Mouse (Mus musculus) heart, postnatal 25 days (tissue): ENCODE measurements at regions not wholly inside any gene's neighbourhood (a gene's known extent, or its start where the extent isn't known, plus 50 kb on each side); places are given as distances from the start of the nearest gene placed in this dataset.
"Not testable (repeated sequence)": the region's sequence is repeated elsewhere in the genome, so short reads cannot be mapped to it uniquely, and the experiment has no call there.

Experiments
- DNase-seq: peaks from one replicate; pipeline ENCODE4 v3.0.0; 2022; ENCODE audit warnings: low spot score
- intact Hi-C: fragments of 180-260 bp; cut with DNase I; formaldehyde crosslinking; loops from one replicate; pipeline ENCODE4 v1.15.1; 2025

DNA sequence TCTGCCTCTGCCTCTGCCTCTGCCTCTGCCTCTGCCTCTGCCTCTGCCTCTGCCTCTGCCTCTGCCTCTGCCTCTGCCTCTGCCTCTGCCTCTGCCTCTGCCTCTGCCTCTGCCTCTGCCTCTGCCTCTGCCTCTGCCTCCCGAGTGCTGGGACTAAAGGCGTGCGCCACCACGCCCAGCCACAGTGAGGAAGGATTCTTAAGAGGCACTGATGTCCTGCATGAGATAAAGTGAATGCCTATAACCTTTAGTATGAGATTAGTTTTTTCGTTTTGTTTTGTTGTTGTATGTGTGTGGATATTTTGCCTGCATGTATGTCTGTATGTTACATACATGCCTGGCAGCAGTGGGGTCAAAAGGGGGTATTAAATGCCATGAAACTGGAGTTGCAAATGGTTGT is 63.2 kb downstream of the Hlx start:
- DNase-seq, intact Hi-C loops: not testable (repeated sequence)

DNA sequence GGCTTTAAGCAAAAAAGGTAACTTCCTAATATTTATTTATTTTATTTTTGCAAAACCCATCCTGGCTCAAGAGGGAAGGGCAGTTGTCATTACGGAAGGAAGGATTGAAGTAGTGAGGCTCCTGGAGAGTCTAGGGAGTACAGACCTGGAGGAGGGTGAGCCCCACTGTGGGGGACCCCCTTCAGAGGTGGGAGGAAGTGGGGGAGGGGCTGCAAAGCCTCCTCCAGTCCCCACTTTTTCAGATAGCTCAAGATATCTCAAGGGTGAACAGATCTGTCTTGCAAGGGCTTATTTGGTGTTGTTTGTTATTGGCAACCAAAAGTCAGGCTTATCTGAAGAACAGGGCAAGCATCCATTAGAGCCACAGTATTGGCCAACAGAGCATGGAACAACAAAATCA is 64.0 kb downstream of the Hlx start:
- no peak for DNase-seq
- intact Hi-C loops: no loop called here

DNA sequence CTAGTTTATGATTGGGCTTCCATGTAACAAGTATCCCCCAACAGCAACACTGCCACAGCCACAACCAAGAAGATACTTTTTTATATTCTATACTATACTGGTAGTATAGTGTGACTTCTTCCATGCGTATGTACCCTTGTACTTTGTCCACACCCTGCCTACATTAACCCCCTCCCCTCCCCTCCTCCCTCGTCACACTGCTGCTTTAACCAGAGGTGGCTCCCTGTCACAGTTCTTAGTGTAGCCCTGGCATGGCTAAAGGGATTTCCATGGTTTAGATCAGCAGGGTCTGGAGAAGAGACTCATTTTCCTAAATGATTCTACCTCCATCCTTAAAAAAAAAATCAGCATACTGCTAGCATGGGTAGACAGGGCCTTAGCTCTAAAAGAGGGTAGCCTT is 64.4 kb downstream of the Hlx start:
- intact Hi-C loops: no loop called here

DNA sequence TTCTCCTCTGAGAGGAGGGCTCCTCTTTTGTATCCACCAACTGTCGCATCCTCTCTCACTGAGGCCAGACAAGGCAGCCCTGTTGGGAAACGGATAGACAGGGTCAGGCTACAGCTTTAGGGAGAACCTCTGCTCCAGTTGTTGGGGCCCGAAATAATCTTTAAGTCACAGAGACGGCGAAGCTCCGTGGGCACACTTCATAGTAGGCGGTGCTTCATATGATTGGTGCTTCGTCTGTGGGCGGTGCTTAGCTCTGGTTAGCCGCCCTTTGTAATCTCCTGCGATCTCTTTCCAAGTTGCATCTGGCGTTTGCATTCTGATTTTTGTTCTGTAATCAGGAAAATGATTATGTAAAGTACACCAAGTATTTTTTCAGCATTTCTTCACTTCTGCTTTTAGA is 67.2 kb downstream of the Hlx start:
- intact Hi-C loops: no loop called here
- no peak for DNase-seq

More for the DNA sequence above, 64.4 kb downstream of the Hlx start:
- no peak for DNase-seq

DNA sequence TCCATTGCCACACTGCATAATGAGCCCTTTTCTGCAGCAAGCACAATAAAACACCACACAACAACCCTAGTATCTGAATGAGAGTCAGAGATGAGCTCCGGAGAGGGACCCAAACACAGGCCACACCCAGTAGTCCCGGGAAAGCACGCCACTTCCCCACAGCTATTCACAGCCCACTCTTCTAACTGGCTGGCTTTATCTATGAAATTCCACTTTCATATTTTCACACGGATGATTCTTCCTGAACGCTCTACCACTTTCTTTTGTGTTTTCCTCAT is 68.4 kb downstream of the Hlx start:
- intact Hi-C loops: no loop called here
- no peak for DNase-seq

DNA sequence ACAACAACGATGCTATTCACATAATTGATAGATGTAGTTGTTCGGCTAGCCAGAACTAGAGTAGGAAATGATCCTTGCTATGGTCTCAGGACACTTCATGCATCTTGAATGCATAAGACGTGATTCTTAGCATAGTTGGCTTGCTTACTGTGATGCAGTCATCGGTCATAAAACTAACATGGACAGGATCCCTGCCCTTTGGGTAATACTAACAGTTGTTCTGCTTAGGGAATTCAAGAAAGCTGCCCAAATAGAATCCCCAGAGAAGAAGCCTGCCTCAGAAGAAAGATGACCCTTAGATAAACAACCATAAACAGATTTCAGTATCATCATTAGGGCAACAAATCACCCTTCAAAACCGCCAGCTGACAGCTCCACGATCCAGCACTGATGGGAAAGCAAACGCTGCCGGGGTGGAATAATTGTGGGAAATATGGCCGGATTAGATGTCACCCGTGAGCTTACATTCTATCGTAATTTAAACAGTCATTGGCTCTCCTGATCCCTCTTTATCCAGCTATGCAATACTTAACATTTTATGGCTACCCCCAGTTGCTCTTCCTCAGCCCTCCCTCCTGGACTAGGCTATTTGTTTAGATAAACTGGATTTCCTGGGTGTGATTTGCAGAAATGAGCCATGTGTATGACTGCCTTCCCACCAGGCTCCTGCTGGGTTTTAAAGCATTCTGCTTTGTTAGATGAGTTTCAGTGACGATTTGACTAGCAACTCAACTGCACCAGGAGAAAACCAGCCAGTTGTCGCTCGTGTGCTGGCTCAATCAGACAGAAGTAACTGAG is 68.9 kb downstream of the Hlx start:
- intact Hi-C loops: no loop called here
- no peak for DNase-seq

DNA sequence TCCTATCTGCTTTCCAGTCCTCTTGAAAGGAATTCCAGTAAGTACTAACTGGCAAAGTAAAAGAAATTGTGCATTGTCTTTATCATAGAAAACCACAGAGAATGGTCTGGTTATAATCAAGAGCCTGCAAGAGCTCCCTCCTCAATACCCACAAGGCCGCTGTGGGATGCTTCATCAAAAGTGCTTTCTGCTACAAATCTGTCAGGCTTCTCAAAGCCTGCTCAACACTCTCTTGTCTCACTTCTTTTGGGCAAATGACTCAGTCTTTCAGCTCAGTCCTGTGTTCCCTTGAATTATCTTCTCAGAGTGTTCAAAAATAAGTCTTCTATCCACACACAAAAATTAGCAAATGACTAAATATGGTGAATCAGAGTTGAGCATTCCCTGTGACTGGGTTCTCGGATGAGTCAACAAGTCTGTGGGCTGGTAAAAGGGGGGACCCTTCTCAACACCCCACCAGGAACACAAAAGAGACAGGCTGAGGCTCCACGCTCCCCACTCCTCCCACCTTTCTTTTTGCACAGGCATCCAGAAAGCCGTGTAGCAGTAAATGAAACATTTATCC is 81.8 kb downstream of the Hlx start:
- no peak for DNase-seq
- intact Hi-C loops: no loop called here

DNA sequence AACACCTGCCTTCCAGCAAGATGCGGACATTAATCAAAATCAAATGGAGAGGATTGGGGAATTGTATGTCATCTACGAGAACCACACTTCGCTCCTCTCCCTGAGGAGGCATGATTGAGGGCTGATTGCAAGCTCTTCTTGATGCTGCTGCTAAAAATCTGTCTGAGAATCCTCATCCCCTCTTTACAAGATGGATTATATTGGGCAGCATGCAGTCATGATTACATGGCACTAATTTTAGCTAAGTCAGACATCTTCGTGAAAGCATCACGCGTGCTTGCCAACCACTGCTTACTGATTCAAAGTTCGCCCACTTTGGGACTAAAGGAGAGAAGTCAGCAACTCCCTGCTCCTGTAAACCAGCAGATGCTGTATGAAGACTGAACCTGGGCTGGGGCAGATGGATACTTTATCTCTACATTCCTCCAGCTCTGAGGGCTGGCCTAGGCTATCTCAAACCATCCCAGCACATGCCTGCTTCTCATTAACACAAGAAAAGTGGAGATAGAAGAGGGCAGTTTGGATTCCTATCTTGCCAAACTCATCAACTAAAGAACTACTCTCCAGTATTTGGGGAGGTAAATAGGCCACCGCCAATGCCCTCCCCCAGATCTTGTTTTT is 84.4 kb downstream of the Hlx start:
- intact Hi-C loops: no loop called here
- DNase-seq: no peak

DNA sequence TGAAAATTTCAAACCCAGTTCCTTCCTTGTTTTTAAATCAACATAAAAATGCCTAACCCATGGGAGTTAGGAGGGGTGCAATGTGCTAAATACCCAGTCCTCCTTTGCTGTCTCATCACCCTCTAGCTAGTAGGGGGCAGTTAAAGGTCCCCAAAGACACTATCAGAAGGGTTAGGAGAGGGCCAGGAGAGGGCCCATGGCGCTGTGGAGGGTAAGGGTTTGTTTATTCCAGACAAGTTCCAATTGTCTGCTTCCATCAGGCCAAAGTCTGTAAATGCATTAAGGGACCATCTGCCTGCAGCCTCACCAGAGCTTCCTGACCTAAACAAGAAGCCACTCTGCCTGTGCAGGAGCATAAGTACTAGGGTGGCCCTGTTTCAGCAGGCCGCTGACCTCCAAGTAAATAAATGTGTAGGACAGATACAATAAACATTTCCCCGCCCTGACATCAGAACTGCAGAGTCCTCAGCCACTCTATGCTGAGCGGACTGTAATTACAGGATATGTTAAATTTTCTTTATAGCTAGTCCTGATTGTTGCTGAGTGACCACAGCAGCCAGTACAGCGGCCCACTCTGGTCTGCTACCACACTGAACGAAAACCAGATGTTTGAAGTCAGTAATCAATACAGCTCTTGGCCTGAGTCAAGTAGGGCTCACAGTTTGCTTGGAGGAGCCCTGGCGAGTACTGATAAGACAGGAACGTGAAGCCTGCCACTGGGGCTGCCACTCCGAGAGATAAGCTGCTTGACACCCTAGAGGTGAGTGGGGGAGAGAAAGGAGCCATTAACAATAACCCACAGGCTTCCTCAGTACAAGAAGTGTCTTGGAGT is 87.4 kb downstream of the Hlx start:
- intact Hi-C loops: no loop called here
- DNase-seq: no peak

DNA sequence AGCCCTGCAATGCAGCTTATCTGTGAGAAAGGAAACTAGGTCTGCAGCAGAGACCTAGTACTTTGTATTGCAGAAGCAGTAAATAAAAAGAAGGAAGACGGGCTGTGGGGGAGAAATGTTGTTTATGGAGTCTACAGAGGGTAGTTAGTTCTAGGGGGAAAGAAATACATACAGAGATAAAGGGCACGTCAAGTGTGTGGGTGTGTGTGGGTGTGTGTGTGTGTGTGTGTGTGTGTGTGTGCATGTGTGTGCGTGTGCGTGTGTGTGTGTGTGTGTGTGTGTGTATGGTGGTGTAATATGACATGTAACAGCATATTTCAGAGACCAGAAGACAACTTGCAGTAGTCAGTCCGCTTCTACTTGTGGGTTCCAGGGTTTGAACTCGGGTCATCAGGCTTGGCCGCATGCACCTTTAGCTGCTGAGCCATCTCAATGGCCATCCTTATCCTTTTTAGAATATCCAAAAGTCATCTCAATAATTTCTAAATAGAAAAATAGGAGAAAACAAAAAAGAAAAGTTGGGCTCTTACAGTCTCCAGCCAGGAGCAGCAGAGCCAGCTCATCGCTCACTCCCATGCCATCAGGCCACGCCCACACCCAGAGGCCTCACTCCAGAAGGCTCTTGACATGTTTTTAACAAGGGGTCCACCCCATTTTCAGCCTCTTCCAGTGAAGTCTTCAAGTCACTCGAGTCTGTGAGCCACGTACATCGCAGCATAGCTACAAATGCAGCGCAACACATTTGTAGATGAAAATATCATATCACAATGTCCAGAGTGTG is 101.5 kb downstream of the Hlx start:
- no peak for DNase-seq
- intact Hi-C loops: no loop called here

DNA sequence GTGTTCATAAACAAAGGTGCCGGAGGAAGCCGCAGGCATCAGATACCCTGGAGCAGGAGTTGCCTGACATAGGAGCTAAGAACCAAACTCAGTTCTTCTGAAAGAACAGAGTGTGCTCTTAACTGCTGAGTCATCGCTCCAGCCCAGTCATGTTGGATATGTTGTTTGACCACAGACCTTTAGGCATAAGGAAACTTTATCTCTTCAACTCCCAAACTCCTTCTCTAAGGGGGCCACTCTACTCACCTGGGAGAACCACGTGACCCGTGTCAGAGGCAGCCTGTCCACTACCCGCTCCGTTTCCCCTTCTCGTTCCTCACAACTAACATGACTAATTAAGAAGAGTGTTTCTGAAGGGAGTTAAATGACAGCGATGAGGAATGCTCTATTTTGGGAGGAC is 103.2 kb downstream of the Hlx start:
- intact Hi-C loops: no loop called here
- DNase-seq: no peak

DNA sequence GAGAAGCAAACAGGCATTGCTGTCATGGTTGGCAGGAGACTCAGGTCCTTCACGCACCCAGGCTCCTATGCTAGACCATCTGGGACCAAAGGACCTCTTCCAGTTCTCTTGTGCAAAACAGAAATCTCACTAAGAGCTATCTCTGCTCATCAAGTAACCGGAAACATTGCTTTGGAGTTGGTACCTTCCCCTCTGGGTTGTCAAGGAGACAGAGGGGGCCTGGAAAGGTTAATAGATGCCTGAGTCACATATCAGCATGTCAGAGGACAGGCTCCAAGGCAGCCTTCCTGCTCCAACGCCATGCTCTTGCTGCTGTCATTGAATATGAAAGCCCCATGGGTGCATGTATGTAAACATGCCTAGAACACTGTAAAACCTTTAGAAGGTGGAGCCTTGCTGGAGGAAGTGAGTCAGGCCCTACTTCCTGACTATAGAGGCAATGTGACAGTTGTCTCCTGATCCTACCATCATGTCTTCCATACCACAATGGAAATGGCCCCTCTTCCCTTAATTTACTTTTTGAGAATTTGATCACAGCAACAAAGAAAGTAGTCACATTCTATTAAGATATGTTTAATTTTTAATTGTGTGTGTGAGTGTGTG is 103.8 kb downstream of the Hlx start:
- intact Hi-C loops: no loop called here

DNA sequence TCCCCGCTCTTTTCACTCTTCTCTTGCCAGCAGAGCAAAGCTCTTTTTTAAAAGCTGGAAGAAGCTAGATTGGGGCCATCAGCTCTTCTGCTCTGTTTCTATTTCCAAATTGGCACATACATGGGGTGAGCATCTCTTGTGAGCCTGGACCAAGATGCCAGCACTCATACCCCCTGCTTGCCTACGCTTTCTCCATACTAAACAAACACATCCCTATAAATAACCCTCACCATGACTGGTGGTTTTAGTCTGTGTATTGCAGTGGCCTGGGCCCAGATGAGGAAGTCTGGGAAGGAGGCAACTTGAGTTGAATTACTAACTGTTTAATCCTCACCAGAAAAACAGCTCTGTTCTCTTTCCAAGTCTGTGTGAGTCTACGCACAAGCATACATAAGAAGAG is 110.0 kb downstream of the Hlx start:
- no peak for DNase-seq
- intact Hi-C loops: no loop called here

More for the DNA sequence above, 103.8 kb downstream of the Hlx start:
- DNase-seq: no peak

DNA sequence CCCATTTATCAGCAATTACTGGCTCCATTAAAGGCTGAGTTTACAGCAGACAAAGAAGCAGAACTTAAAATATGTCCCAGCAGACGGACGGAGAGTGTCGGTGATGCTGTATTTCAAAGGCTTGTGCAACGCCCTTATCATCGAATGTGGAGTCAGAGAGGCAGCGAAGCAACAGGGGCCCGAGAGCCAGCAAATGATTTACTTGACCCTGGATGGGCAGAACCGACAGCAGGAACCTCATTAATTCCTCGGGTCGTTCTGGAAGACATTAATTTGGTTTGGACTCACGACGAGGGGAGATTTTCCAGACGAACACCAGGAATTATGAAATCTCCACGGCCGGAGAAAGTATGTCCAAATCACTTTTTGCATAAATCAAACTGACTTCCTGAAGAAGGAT is 110.5 kb downstream of the Hlx start:
- intact Hi-C loops: no loop called here
- no peak for DNase-seq

DNA sequence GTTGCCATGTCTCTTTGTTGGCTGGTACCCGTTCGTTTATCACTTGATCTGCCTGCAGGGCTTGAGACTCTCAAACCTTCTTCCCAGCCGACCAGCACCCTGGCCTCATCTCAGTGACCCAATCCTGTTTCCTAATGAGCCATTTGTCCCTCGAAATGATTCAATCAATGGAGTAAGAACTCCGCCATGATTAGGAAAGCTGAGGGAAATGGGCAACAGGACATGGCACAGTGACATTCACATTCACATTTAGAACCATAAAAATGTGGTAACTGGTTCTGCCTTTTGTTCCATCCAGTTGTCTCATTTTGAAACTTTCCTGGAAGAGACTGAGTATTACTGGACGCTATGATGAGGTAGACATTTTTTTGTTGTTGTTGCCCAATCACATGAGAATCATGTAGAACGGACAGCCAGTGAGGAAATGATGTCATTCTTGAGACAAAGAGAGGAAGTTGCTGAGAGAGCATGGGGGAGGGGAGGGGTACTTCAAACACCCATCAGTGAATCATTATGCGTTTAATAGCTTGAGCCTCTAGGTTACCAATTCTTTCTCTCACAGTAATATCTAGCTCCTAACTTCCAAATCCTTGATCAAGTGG is 114.5 kb downstream of the Hlx start:
- intact Hi-C loops: no loop called here
- DNase-seq: no peak

DNA sequence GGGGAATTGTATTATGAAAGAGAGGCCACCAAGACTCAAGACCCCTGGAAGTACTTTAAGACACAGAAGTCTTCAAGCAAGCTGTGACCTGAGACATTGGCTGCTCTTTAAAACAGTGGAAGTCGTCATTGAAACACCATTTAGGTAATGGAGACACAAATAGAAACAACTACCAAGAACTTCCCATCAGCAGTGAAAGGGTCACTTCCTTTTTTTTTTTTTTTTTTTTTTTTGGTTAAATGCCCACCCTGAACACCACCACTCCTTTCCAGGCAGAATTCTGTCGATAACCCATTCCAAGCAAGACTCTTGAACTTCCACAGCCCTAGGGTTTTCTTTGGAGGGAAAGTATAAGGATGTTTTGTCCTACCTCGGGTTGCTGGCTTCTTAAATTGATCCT is 116.4 kb downstream of the Hlx start:
- intact Hi-C loops: no loop called here
- DNase-seq: no peak

DNA sequence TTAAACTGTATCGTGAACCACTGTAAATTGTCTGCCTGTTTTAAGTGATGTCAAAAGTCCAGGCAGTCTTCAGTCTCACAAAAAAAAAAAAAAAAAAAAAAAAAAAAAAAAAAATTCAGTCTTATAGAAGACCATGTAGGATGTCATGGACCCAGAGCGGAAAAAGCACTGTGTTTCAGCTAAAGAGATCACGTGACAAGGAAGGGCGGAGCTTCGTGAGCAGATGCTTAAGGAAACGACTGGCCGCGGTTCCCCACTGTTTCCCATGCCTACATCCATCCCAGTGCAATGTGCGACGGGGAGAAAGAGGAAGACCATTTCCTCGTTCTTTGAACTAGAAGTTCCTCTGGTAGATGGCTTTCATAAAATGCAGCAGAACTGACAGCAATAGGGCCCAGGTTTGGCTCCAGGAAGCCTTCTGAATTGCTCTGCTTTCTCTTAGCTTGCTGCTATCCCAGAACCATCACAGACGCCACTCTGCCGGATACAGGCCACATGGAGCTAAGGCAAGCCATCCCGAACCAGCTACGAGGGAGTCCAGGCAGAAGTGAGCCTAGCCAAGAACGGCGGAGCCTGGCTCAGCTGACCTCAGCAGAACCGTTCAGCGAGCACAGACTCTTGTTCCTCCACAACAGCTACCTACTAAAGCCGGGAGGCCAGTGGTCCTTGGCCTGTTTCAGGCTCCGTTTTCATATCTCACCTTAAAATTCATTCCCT is 117.6 kb downstream of the Hlx start:
- DNase-seq: no peak
- intact Hi-C loops: no loop called here

DNA sequence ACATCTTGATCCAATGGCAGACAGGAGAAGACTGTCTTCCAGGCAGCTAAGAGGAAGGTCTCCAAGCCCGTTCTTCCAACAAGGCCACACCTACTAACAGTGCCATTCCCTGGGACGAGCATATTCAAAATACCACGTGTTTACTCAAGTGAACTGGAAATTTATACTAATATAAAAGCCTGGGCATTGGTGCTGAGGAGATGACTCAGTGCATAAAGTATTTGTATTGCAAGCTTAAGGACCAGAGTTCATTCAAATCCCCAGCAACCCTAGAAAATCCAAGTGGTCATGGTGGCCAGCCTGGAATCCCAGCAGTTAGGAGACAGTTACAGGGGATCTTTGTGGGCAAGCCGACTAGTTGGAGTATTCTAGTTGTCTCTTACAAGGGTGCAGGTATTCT is 119.5 kb downstream of the Hlx start:
- DNase-seq: no peak
- intact Hi-C loops: no loop called here

DNA sequence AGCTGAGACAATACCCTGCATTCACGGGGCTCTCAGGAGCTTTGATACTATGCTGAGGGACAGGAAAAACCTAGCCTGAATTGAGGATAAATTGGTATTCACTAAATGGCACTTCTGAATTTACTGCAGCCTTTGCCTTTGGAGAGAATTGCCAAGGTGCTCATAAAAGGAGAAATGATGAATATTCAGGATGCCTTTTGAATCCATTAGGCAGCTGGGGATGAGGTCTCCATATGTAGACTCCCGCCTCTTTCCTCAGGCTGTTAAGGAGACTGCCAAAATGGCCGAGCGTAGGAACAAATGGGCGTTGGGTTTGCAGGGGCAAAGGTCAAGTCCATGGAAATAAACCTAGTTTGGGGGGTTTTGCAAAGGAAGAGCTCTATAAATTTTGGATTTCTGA is 123.5 kb downstream of the Hlx start:
- DNase-seq: no peak
- intact Hi-C loops: no loop called here
